Mouse (Mus musculus) kidney, adult 8-10 months (tissue): ENCODE results near the gene Ifi213.
"Not testable (repeated sequence)": the region's sequence is repeated elsewhere in the genome, so short reads cannot be mapped to it uniquely, and the experiment has no call there.

Source experiments
- DNase-seq, 2 experiments: peaks; one replicate each; pipeline ENCODE4 v3.0.0; 2022

Gene Ifi213

DNA sequence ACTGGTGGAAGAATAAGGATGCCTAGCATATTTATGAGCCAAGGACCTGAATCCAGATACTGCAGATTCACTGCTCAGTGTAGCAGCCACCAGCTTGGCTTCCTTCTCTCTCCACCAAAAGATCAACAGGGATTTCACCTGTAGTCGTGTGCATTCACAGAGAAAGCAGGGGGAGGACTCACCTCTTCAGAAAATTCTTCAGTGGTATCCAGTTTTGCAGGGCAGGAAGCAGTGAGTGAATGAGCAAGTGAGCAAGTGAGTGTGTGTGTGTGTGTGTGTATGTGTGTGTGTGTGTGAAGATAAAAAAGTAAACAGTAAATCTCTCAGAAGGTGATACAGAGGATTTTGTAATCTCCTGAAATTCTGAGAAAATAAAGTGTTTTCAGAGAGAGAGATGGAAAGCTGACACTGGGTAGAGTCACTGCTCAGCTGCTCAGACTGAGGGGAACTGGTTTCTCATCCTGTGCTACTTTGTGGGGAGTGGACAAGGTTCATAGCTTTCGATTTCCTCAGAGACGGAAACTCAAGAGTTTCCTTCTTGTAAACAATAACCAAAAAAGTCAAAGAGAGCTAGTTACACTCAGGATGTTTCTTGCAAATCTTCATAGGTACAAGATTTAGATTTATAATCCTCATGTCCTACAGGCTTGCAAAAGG lies at the start of gene Ifi213:
Gene Ifi213 (minus strand): TSS at position 437 of the 657 bp plus-strand sequence.
- not testable (repeated sequence) for DNase-seq

DNA sequence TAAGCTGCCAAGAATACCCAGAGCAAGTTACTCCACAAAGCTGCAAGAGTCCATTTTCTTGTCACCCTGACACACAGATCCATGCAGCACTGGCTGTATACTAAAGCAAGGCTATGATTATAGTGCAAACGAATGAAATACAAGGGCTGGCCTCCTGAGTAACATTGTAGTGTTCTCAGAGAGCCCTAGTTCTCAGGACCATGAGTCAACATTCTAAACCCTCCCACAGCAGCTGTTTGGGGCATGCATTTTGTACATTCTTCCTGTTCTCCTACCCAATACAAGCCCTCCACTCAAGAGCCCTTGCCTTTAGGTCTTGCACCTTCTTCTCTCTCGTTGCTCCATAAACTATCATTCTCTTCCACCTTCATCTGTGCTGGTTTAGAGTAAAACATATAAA lies 46.3 kb upstream of the Ifi213 start:
- no peak for DNase-seq

DNA sequence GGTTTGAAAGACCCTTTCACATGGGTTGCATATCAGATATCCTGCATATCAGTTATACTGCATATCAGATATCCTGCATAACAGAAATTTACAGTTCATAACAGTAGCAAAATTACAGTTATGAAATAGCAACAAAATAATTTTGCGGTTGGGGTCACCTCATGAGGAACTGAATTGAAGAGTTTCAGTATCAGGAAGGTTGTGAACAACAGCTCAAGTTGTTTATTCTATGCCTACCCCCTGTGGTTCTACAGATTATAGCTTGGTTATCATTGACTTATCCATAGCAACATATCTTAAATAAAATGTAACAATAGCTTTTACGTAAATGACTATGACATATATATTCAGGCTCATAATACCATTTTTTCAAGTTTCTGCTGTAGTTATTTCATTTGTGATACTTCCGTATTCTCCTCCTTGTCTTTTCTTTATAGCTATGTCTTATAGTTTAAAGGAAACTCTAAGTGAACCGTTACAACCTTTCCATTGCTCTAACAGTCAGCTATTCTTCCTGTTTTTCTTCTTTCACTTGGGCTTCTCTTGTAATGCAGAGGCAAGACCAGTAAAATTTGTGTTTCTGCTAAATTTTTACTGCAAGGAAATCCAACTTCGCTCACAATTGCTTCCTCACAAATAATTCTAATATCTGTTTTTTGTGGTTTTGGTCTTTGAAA lies 35.0 kb upstream of the Ifi213 start:
- DNase-seq, result no peak

DNA sequence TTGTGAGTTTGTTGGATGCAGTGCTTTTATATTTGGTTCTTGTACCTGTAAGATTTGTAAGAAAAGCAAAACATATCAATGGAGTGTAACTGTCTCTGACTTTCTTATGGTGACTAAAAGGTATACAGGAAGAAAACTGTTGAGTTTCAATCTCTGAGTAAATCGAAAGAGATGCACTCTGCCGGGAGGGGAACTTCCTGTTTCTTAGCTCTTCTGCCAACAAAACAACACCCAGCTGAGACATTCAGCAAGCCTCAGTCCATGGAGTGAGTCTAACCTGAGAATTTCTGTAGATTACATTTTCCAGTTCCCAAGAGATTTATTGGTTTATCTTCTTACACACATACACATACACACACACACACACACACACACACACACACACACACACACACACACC lies 31.5 kb upstream of the Ifi213 start, which contains the start of gene Ifi209:
Gene Ifi209 (plus strand): TSS at position 296 of the 400 bp plus-strand sequence.
- DNase-seq, result not testable (repeated sequence)

DNA sequence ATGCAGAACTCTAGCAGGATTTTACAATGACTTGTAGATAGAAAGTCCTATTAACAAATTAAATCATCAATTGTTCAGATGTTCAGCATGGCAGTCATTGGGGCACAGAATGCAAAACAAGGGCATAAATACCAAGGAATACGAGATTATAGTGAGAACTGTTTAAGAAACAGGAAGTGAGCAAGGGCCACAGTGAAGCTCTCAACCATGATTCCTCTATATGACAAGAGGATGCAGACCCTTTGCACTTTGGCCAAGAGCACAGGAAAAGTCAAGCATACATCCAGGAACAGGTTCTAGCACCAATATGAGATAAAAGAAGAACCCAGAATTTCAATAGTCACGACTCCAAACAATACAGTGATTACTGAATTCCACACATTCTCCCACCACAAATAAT lies 27.6 kb upstream of the Ifi213 start:
- no peak for DNase-seq

DNA sequence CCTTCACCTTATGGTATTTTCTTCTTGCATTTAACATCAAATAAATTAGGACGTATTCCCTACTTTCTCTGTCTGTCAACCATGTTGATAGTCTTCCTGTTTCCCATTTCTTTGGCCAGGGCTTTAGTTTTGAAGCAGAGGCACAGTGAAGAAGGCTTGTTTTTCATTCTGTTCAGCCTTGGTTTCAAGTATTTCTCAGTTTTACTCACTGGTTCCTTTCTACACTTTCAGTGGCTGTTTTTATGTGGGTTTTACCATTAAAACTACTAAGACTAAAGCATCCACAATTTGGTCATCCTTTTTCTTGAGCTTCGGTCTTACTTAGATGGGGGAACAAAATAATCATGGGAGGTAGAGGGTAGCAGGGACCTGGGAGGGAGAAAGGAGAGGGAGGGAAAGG lies 25.0 kb upstream of the Ifi213 start:
- DNase-seq, result no peak

DNA sequence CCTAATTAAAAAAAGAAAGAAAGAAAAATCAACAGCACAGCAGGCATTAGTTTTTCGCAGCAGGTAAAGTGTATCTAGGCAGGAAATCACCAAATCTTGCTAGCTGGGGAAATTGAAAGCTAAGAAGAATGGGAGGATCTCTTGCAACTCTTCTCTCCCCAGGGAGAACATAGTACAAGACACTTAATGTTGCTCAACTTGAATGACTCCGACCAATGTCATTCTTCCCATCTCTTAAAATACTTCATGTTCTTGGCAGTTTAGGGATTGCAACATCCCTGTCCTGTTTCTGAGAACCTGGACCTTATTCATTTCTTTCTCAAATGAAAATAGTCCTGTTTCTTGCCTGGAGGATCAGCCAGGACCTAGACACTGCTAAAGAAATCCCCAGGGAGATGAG lies 23.1 kb upstream of the Ifi213 start:
- not testable (repeated sequence) for DNase-seq

DNA sequence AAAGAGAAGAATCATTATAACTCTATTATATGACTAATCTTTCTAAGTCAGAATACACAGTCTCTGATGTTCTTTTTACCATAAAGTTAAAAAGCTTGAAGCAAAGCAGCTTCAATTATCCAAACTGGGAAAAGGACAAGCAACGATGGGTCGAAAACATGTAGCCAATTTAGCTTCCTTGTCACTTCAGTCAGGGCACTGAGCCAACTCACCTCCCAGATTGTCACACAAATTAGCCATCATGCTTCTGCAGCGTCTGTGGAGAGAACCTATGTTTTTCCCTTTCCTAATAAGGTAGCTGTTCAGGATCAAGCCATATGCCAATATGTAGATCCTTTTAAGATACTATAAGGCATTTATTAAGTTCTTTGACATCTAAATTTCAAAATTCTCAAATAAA lies 11.2 kb upstream of the Ifi213 start:
- not testable (repeated sequence) for DNase-seq

DNA sequence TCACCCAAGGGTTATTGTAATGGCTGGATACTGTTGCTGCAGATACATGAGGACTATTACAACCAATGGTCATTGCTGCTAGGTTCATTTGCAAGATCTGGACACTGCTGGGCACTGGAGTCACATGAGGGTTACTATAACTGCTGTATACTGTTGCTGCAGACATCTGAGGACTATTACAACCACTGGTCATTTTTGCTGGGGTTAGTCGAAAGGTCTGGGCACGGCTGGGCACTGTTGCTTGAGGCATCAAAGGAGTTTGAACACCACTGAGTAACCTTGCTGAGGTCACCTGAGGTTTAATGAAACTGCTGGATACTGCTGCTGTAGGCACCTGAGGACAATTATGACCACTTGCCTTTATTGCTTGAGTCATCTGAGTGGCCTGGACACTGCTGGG lies 9.4 kb downstream of the Ifi213 start:
- DNase-seq, result not testable (repeated sequence)

DNA sequence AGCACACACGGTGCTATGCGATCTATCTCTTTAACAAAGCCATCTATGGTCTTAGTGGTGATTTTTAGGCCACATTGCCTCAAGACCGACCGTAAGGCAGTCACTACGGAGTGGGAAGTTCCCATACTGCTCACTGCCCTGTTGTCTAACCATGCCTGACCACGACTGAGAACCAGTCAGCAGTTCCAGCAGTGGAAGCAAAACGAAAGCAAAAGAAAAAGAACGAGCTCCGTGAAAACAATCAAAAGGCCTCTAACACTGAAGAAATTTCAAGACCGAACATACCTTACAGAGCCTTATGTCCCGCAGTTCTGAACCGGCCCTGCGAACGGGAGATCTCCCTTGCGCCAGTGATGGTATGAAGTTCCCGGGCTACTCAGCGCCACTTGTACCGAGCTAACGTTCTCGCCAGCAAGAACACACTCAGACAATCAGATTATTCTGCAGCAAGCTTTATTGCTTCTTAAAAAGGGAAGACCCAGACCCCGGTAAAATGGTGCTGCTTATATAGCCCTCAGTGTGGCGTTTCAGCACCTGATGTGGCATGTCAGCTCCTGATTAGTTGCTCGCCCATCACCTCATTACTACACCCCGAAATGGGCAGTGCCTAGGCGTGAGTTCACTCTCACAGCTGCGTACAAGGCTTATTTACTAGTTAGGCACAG lies 19.0 kb downstream of the Ifi213 start:
- no peak for DNase-seq

DNA sequence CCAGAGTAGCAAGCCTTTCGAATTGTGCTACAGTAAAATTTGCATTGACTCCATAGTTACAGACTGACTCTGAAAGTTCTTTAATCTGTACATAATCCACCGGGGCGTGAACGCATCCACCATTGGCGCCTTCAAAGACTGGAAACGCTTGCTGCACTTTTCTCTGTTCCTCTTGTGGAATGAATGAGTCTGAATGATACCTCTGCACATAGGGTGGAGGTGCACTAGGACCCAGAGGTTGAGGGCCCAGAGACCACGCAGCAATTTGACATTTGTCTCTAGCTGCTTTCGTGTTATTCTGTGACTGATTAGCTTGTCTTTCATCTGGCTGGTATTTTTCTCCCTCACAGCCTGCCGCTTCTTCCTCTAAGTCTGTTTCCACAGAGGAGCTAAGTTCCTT lies 20.0 kb downstream of the Ifi213 start:
- no peak for DNase-seq

DNA sequence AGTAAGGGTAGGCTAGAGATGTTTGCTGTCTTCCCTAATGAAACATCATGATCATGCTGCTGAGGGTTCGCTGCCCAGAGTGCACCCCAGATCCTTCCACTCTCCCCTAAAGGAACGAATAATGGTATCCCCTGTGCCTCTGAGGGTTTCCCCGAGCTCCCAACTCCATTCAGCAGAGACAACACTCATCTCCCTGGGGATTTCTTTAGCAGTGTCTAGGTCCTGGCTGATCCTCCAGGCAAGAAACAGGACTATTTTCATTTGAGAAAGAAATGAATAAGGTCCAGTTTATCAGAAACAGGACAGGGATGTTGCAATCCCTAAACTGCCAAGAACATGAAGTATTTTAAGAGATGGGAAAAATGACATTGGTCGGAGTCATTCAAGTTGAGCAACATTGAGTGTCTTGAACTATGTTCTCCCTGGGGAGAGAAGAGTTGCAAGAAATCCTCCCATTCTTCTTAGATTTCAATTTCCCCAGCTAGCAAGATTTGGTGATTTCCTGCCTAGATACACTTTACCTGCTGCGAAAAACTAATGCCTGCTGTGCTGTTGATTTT lies 48.5 kb downstream of the Ifi213 start:
- not testable (repeated sequence) for DNase-seq

DNA sequence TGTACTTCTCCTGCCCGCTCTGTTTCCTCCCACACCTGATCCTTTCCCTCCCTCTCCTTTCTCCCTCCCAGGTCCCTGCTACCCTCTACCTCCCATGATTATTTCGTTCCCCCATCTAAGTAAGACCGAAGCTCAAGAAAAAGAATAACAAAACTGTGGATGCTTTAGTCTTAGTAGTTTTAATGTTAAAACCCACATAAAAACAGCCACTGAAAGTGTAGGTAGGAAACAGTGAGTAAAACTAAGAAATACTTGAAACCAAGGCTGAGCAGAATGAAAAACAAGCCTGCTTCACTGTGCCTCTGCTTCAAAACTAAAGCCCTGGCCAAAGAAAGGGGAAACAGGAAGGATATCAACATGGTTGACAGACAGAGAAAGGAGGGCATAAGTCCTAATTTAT lies 50.3 kb downstream of the Ifi213 start:
- DNase-seq, result not testable (repeated sequence)

DNA sequence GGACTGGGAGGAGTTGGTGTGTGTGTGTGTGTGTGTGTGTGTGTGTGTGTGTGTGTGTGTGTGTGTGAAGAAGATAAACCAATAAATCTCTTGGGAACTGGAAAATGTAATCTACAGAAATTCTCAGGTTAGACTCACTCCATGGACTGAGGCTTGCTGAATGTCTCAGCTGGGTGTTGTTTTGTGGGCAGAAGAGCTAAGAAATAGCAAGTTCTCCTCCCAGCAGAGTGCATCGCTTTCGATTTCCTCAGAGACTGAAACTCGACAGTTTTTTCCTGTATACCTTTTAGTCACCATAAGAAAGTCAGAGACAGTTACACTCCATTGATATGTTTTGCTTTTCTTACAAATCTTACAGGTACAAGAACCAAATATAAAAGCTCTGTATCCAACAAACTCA lies 63.3 kb downstream of the Ifi213 start, which contains the start of gene Ifi214:
Gene Ifi214 (minus strand): TSS at position 167 of the 400 bp plus-strand sequence.
- DNase-seq, result not testable (repeated sequence)

DNA sequence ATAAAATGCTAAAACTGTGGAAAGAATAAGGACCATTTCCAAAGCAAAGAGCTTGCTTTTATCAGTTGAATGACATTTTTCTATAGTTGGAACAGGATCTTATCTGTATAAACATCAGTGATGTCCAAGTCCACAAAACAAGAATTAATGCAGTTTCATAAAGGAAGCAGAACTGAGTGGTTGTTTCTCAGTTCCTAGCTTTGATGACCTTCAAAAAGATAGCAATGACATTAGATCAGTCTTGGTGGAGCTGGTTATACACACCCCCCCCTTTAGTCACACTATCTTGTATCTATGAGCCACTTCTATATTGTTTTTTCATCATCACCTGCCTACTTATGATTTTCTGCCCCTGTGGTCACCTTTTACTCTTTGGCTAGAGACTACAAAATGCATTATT lies 77.6 kb downstream of the Ifi213 start:
- no peak for DNase-seq
